In genomic region chr5:150262717-150263103, GRCm38 (mm10) we compare ENCODE assay signal across 8 mouse cellular contexts.
DNase-seq lines count a peak whose midpoint lies in the region; ATAC-seq and TF ChIP-seq lines count a peak whose summit lies in the region.
"Had no signal": no experiment of that assay in that cellular context is flagged by ENCODE, and none has a peak within 500 bp of the region (broad histone marks: within the 10 kb centered on the region; RNA-seq: fewer than 3 reads in every experiment).

No protein-coding gene starts in this region.

- no peaks in the 10 kb centered on the region for H3K9me3 ChIP-seq in liver, embryonic 16.5 days (replicated peaks; ENCODE audit: control insufficient read depth, low read length)
- H3K9me3 ChIP-seq in heart, embryonic 11.5 days (replicated peaks; ENCODE audit: control insufficient read depth, low read length): no peaks in the 10 kb centered on the region
- H3K9me3 ChIP-seq in lung, postnatal 0 days (ENCODE audit: low read length): no peaks in the 10 kb centered on the region
- no peaks in the 10 kb centered on the region for H3K9me3 ChIP-seq in stomach, embryonic 15.5 days

- no peak overlapping the region for H3K9ac ChIP-seq in liver, embryonic 16.5 days (ENCODE audit: low read depth, low read length)
- H3K9ac ChIP-seq in heart, embryonic 11.5 days (ENCODE audit: low read depth, low read length): no peak overlapping the region
- no peak overlapping the region for H3K9ac ChIP-seq in lung, postnatal 0 days (replicated peaks; ENCODE audit: low read depth)
- H3K9ac ChIP-seq in stomach, embryonic 15.5 days: no peak overlapping the region

- 0 out of 2 replicates have a peak, but pooled peaks have one; percentile 24 for ATAC-seq in liver, embryonic 16.5 days (ENCODE audit: low read depth)
- ATAC-seq in heart, embryonic 11.5 days (replicated peaks; ENCODE audit: insufficient number of reproducible peaks, low FRiP score, low TSS enrichment): no peak
- peak; percentile 49; the same call in 1 of the 2 replicates for ATAC-seq in lung, postnatal 0 days
- ATAC-seq in stomach, embryonic 15.5 days (ENCODE audit: insufficient read depth, low FRiP score, low read depth): no peak
- no peak for ATAC-seq in erythroblast, adult 5-6 weeks (replicated peaks; ENCODE audit: low FRiP score, poor library complexity, severe bottlenecking)

- DNase-seq in liver: no peak
- peak; percentile 46 for DNase-seq in lung, postnatal 0 days (ENCODE audit: low spot score)
- no peak for DNase-seq in cerebellum, postnatal 10 days
- DNase-seq: embryo, embryonic 11 days had no signal

- H3K27ac ChIP-seq in liver, embryonic 16.5 days (ENCODE audit: low read length): no peak overlapping the region
- peak overlapping the region; percentile 42; the same call in 1 of the 2 replicates for H3K27ac ChIP-seq in heart, embryonic 11.5 days (ENCODE audit: low read depth, low read length)
- no peak overlapping the region for H3K27ac ChIP-seq in lung, postnatal 0 days (ENCODE audit: low read length)
- no peak overlapping the region for H3K27ac ChIP-seq in stomach, embryonic 15.5 days

- TF ChIP-seq CTCF in lung, postnatal 0 days (IDR thresholded peaks at IDR 0.05): no peak

- no peak overlapping the region for H3K4me3 ChIP-seq in liver, embryonic 16.5 days (ENCODE audit: low read depth, low read length)
- H3K4me3 ChIP-seq in heart, embryonic 11.5 days (ENCODE audit: low read depth, low read length): no peak overlapping the region
- H3K4me3 ChIP-seq in lung, postnatal 0 days (ENCODE audit: low read depth, low read length): no peak overlapping the region
- H3K4me3 ChIP-seq in stomach, embryonic 15.5 days (replicated peaks): no peak overlapping the region; the same call in 1 of the 2 replicates

- no peak for TF ChIP-seq EP300 in lung, postnatal 0 days (IDR thresholded peaks at IDR 0.05)

- no peaks in the 10 kb centered on the region; the same call in 1 of the 2 replicates for H3K4me1 ChIP-seq in liver, embryonic 16.5 days (ENCODE audit: control insufficient read depth, low read depth, low read length)
- H3K4me1 ChIP-seq in heart, embryonic 11.5 days (ENCODE audit: control insufficient read depth, insufficient read depth, low read length): peaks cover 16% of the 10 kb centered on the region
- peaks cover 3% of the 10 kb centered on the region; the same call in 1 of the 2 replicates for H3K4me1 ChIP-seq in lung, postnatal 0 days (ENCODE audit: insufficient read depth, low read depth, low read length)
- peaks cover 9% of the 10 kb centered on the region for H3K4me1 ChIP-seq in stomach, embryonic 15.5 days

- 22% methylated on average over 5 of the region's 5 CpGs for WGBS in liver, embryonic 16.5 days (ENCODE audit: insufficient replicate concordance)
- WGBS in heart, embryonic 11.5 days (ENCODE audit: insufficient replicate concordance): 57% methylated on average over 5 of the region's 5 CpGs
- WGBS in lung, postnatal 0 days: 34% methylated on average over 5 of the region's 5 CpGs
- WGBS in stomach, embryonic 15.5 days: 44% methylated on average over 5 of the region's 5 CpGs

- 0 out of 2 replicates have a peak, but pooled peaks cover 3% of the 10 kb centered on the region for H3K27me3 ChIP-seq in liver, embryonic 16.5 days (ENCODE audit: control insufficient read depth, insufficient read depth, low read depth, low read length)
- no peaks in the 10 kb centered on the region for H3K27me3 ChIP-seq in heart, embryonic 11.5 days (ENCODE audit: control insufficient read depth, insufficient read depth, low read length)
- H3K27me3 ChIP-seq in lung, postnatal 0 days (replicated peaks; ENCODE audit: insufficient read depth, low read length): no peaks in the 10 kb centered on the region
- H3K27me3 ChIP-seq in stomach, embryonic 15.5 days (replicated peaks): no peaks in the 10 kb centered on the region

- H3K4me2 ChIP-seq in liver, embryonic 16.5 days (ENCODE audit: low read depth, low read length): no peak overlapping the region
- peak overlapping the region; percentile 88 for H3K4me2 ChIP-seq in heart, embryonic 11.5 days
- 0 out of 2 replicates have a peak overlapping the region, but pooled peaks have one; percentile 3 for H3K4me2 ChIP-seq in lung, postnatal 0 days (replicated peaks; ENCODE audit: low read depth, low read length)
- H3K4me2 ChIP-seq in stomach, embryonic 15.5 days: peak overlapping the region; percentile 36

- H3K36me3 ChIP-seq in liver, embryonic 16.5 days (ENCODE audit: control insufficient read depth, insufficient read depth): no peaks in the 10 kb centered on the region
- no peaks in the 10 kb centered on the region for H3K36me3 ChIP-seq in heart, embryonic 11.5 days (ENCODE audit: control insufficient read depth, insufficient read depth, low read length)
- H3K36me3 ChIP-seq in lung, postnatal 0 days (ENCODE audit: insufficient read depth, low read length): no peaks in the 10 kb centered on the region
- no peaks in the 10 kb centered on the region for H3K36me3 ChIP-seq in stomach, embryonic 15.5 days

Comparison
In these comparisons a context has a peak if more than half of its experiments do, and no peak if none do; other contexts are left out.
1. ATAC-seq: peak in liver, embryonic 16.5 days (single experiment) and lung, postnatal 0 days (single experiment); none in heart, embryonic 11.5 days (single experiment), stomach, embryonic 15.5 days (single experiment) and erythroblast, adult 5-6 weeks (single experiment).